22 mouse cellular contexts compared by ENCODE assay signal in genomic region chr5:92710779-92711178, GRCm38 (mm10). TPM values are rescaled to one million over a fixed set of nuclear protein-coding genes. Genes with fewer than 3 reads are reported as not detected.
DNase-seq lines count a peak whose midpoint lies in the region; ATAC-seq and TF ChIP-seq lines count a peak whose summit lies in the region.
"Had no signal": no experiment of that assay in that cellular context is flagged by ENCODE, and none has a peak within 500 bp of the region (broad histone marks: within the 10 kb centered on the region; RNA-seq: fewer than 3 reads in every experiment).

No protein-coding gene starts in this region.

- no peak overlapping the region for H3K4me3 ChIP-seq in embryonic facial prominence, embryonic 12.5 days
- no peak overlapping the region for H3K4me3 ChIP-seq in embryonic facial prominence, embryonic 10.5 days
- H3K4me3 ChIP-seq in liver, adult 2 months (ENCODE audit: insufficient read depth, low read depth, low read length): no peak overlapping the region
- no peak overlapping the region for H3K4me3 ChIP-seq in neural tube, embryonic 13.5 days
- H3K4me3 ChIP-seq in neural tube, embryonic 15.5 days (replicated peaks): no peak overlapping the region
- H3K4me3 ChIP-seq: embryonic facial prominence, embryonic 13.5 days; hindbrain, embryonic 10.5 days; left cerebral cortex, adult 2 months; midbrain, embryonic 12.5 days; neural tube, embryonic 12.5 days had no signal

- 0 out of 2 replicates have a peak, but pooled peaks have one; percentile 3 for TF ChIP-seq CTCF in liver, adult 2 months (IDR thresholded peaks at IDR 0.05; ENCODE audit: low read depth, low read length)

- H3K27ac ChIP-seq in embryonic facial prominence, embryonic 12.5 days: 0 out of 2 replicates have a peak overlapping the region, but pooled peaks have one; percentile 11
- no peak overlapping the region for H3K27ac ChIP-seq in embryonic facial prominence, embryonic 10.5 days (replicated peaks)
- peak overlapping the region; percentile 98 for H3K27ac ChIP-seq in liver, adult 2 months (replicated peaks; ENCODE audit: insufficient read depth, low read depth, low read length)
- H3K27ac ChIP-seq in neural tube, embryonic 13.5 days (replicated peaks): peak overlapping the region; percentile 42; the same call in 1 of the 2 replicates
- no peak overlapping the region for H3K27ac ChIP-seq in neural tube, embryonic 15.5 days (replicated peaks)
- H3K27ac ChIP-seq: embryonic facial prominence, embryonic 13.5 days; hindbrain, embryonic 10.5 days; left cerebral cortex, adult 2 months; macrophage; midbrain, embryonic 12.5 days; neural tube, embryonic 12.5 days had no signal

- ATAC-seq in embryonic facial prominence, embryonic 12.5 days (ENCODE audit: insufficient number of reproducible peaks, insufficient read depth, low FRiP score, low TSS enrichment): no peak
- no peak for ATAC-seq in neural tube, embryonic 13.5 days (ENCODE audit: low read depth)
- no peak for ATAC-seq in neural tube, embryonic 15.5 days (ENCODE audit: low FRiP score)
- ATAC-seq in megakaryocyte-erythroid progenitor cell, adult 5-6 weeks (replicated peaks; ENCODE audit: low FRiP score, low TSS enrichment, poor library complexity, severe bottlenecking): no peak
- ATAC-seq: forebrain, embryonic 16.5 days had no signal

- H3K4me2 ChIP-seq in embryonic facial prominence, embryonic 12.5 days (replicated peaks): no peak overlapping the region
- no peak overlapping the region for H3K4me2 ChIP-seq in neural tube, embryonic 13.5 days
- H3K4me2 ChIP-seq in neural tube, embryonic 15.5 days: no peak overlapping the region
- H3K4me2 ChIP-seq: embryonic facial prominence, embryonic 13.5 days; midbrain, embryonic 12.5 days; neural tube, embryonic 12.5 days had no signal

- 58% methylated on average over 8 of the region's 8 CpGs for WGBS in embryonic facial prominence, embryonic 12.5 days
- WGBS in embryonic facial prominence, embryonic 10.5 days: 79% methylated on average over 8 of the region's 8 CpGs
- WGBS in liver, adult 2 months: 19% methylated on average over 8 of the region's 8 CpGs
- 58% methylated on average over 8 of the region's 8 CpGs for WGBS in neural tube, embryonic 13.5 days
- 65% methylated on average over 8 of the region's 8 CpGs for WGBS in neural tube, embryonic 15.5 days

- H3K9me3 ChIP-seq in embryonic facial prominence, embryonic 12.5 days: no peaks in the 10 kb centered on the region
- no peaks in the 10 kb centered on the region for H3K9me3 ChIP-seq in embryonic facial prominence, embryonic 10.5 days
- no peaks in the 10 kb centered on the region for H3K9me3 ChIP-seq in neural tube, embryonic 13.5 days
- no peaks in the 10 kb centered on the region for H3K9me3 ChIP-seq in neural tube, embryonic 15.5 days (replicated peaks)
- H3K9me3 ChIP-seq: embryonic facial prominence, embryonic 13.5 days; hindbrain, embryonic 10.5 days; midbrain, embryonic 12.5 days; neural tube, embryonic 12.5 days had no signal

- TF ChIP-seq POLR2A in liver, adult 2 months (IDR thresholded peaks at IDR 0.05; ENCODE audit: extremely low read depth, insufficient read depth, low read length): no peak

- no peak overlapping the region for H3K9ac ChIP-seq in embryonic facial prominence, embryonic 12.5 days
- peak overlapping the region; percentile 56 for H3K9ac ChIP-seq in liver, adult 2 months (ENCODE audit: low read depth, low read length)
- H3K9ac ChIP-seq in neural tube, embryonic 13.5 days: no peak overlapping the region
- H3K9ac ChIP-seq in neural tube, embryonic 15.5 days (replicated peaks): no peak overlapping the region
- H3K9ac ChIP-seq: embryonic facial prominence, embryonic 13.5 days; midbrain, embryonic 12.5 days; neural tube, embryonic 12.5 days had no signal

- H3K27me3 ChIP-seq in embryonic facial prominence, embryonic 12.5 days: no peaks in the 10 kb centered on the region
- H3K27me3 ChIP-seq in embryonic facial prominence, embryonic 10.5 days (replicated peaks; ENCODE audit: low read depth, poor library complexity, severe bottlenecking): no peaks in the 10 kb centered on the region
- no peaks in the 10 kb centered on the region for H3K27me3 ChIP-seq in liver, adult 2 months (ENCODE audit: control insufficient read depth, insufficient read depth, low read length)
- H3K27me3 ChIP-seq in neural tube, embryonic 13.5 days: no peaks in the 10 kb centered on the region
- no peaks in the 10 kb centered on the region for H3K27me3 ChIP-seq in neural tube, embryonic 15.5 days (replicated peaks)
- H3K27me3 ChIP-seq: CH12.LX; embryonic facial prominence, embryonic 13.5 days; midbrain, embryonic 12.5 days; neural tube, embryonic 12.5 days had no signal

- no peaks in the 10 kb centered on the region for H3K36me3 ChIP-seq in embryonic facial prominence, embryonic 12.5 days
- no peaks in the 10 kb centered on the region for H3K36me3 ChIP-seq in embryonic facial prominence, embryonic 10.5 days (replicated peaks)
- no peaks in the 10 kb centered on the region for H3K36me3 ChIP-seq in liver, adult 2 months (ENCODE audit: control insufficient read depth, insufficient read depth, low read length)
- H3K36me3 ChIP-seq in neural tube, embryonic 13.5 days: no peaks in the 10 kb centered on the region
- no peaks in the 10 kb centered on the region for H3K36me3 ChIP-seq in neural tube, embryonic 15.5 days
- H3K36me3 ChIP-seq: embryonic facial prominence, embryonic 13.5 days; hindbrain, embryonic 10.5 days; midbrain, embryonic 12.5 days; neural tube, embryonic 12.5 days had no signal

- DNase-seq in embryonic facial prominence, embryonic 10.5 days (ENCODE audit: low spot score): no peak
- DNase-seq in liver, adult 2 months (ENCODE audit: extremely low read depth, low read depth, low spot score): peak; percentile 95
- DNase-seq in liver: no peak
- DNase-seq in lung, postnatal 36 days: peak; percentile 33
- DNase-seq: cerebellum, adult 18-20 months; gastrocnemius, postnatal 25 days; layer of hippocampus, adult 9-11 months; left cerebral cortex, postnatal 4 days; thymus, postnatal 36 days had no signal

- peaks cover 7% of the 10 kb centered on the region; the same call in 1 of the 2 replicates for H3K4me1 ChIP-seq in embryonic facial prominence, embryonic 12.5 days
- H3K4me1 ChIP-seq in embryonic facial prominence, embryonic 10.5 days: peaks cover 57% of the 10 kb centered on the region
- H3K4me1 ChIP-seq in liver, adult 2 months (ENCODE audit: control insufficient read depth, insufficient read depth, low read length): peaks cover 58% of the 10 kb centered on the region
- peaks cover 28% of the 10 kb centered on the region for H3K4me1 ChIP-seq in neural tube, embryonic 13.5 days (replicated peaks)
- H3K4me1 ChIP-seq in neural tube, embryonic 15.5 days: 0 out of 2 replicates have a peak, but pooled peaks cover 3% of the 10 kb centered on the region
- H3K4me1 ChIP-seq: embryonic facial prominence, embryonic 13.5 days; neural tube, embryonic 12.5 days had no signal

- H3K79me2 ChIP-seq in liver, adult 2 months (ENCODE audit: control insufficient read depth, insufficient read depth, low read length): peaks cover 5% of the 10 kb centered on the region; the same call in 1 of the 2 replicates

RNA-seq across cellular contexts. Expression of gene Shroom3, which starts 27.5 kb away (rescaled TPM):
- polyA plus RNA-seq in embryonic facial prominence, embryonic 12.5 days (2016; fragmentation: Nextera tagmentation; extraction: Ambion mirVana): 5.2 and 6.6 TPM in 2 replicates
- 4.5 and 4.8 TPM in 2 replicates for polyA plus RNA-seq in embryonic facial prominence, embryonic 10.5 days (2016; fragmentation: Nextera tagmentation; extraction: Ambion mirVana)
- total RNA-seq in liver, adult 2 months (2014; rRNA removed): 4.1 and 7.0 TPM in 2 replicates
- polyA plus RNA-seq in liver, adult 2 months (2012; rRNA removed): 3.7 and 4.0 TPM in 2 replicates
- polyA plus RNA-seq in neural tube, embryonic 13.5 days (2015; fragmentation: Nextera tagmentation; extraction: Ambion mirVana): 1.7 and 2.9 TPM in 2 replicates
- 1.8 and 2.3 TPM in 2 replicates for polyA plus RNA-seq in neural tube, embryonic 15.5 days (2015; fragmentation: Nextera tagmentation; extraction: Ambion mirVana)
- total RNA-seq in megakaryocyte-erythroid progenitor cell, adult 5-6 weeks (2014; fragmentation: Nextera tagmentation): 0.50 TPM in 1 of 2 replicates, not detected in the other
- 1.9 TPM in 1 of 2 replicates, not detected in the other for total RNA-seq in megakaryocyte-erythroid progenitor cell, adult 5-6 weeks (2017)
- total RNA-seq: MEL had no signal
- polyA plus RNA-seq: macrophage had no signal

RNA-seq across cellular contexts. Expression of gene Ccdc158, which starts 35.7 kb away (rescaled TPM):
- 1.1 and 1.3 TPM in 2 replicates for polyA plus RNA-seq in embryonic facial prominence, embryonic 12.5 days (2016; fragmentation: Nextera tagmentation; extraction: Ambion mirVana)
- 0.54 and 0.92 TPM in 2 replicates for polyA plus RNA-seq in embryonic facial prominence, embryonic 10.5 days (2016; fragmentation: Nextera tagmentation; extraction: Ambion mirVana)
- total RNA-seq in liver, adult 2 months (2014; rRNA removed): 0.37 and 0.40 TPM in 2 replicates
- 0.09 and 0.10 TPM in 2 replicates for polyA plus RNA-seq in liver, adult 2 months (2012; rRNA removed)
- polyA plus RNA-seq in neural tube, embryonic 13.5 days (2015; fragmentation: Nextera tagmentation; extraction: Ambion mirVana): 0.47 and 0.52 TPM in 2 replicates
- polyA plus RNA-seq in neural tube, embryonic 15.5 days (2015; fragmentation: Nextera tagmentation; extraction: Ambion mirVana): 0.31 and 0.54 TPM in 2 replicates
- total RNA-seq in megakaryocyte-erythroid progenitor cell, adult 5-6 weeks (2014; fragmentation: Nextera tagmentation): 4.2 and 4.7 TPM in 2 replicates
- total RNA-seq in megakaryocyte-erythroid progenitor cell, adult 5-6 weeks (2017): 6.4 and 8.7 TPM in 2 replicates
- total RNA-seq: CH12.LX, MEL had no signal
- polyA plus RNA-seq: macrophage had no signal

Comparison
In these comparisons a context has a peak if more than half of its experiments do, and no peak if none do; other contexts are left out.
1. H3K27ac ChIP-seq: peak in embryonic facial prominence, embryonic 12.5 days (single experiment), liver, adult 2 months (single experiment) and neural tube, embryonic 13.5 days (single experiment); none in embryonic facial prominence, embryonic 10.5 days (single experiment) and neural tube, embryonic 15.5 days (single experiment).
2. DNase-seq: peak in liver, adult 2 months (single experiment) and lung, postnatal 36 days (single experiment); none in embryonic facial prominence, embryonic 10.5 days (single experiment) and liver (single experiment).